Mouse (Mus musculus) T-helper 1 cell (primary cell): ENCODE measurements around the gene Fam83g.

ENCODE experiments used
- in situ Hi-C: fragments of 300-600 bp; cut with MboI, MseI; formaldehyde crosslinking; loops from one replicate; pipeline ENCODE4 v1.15.1; 2025; ENCODE audit warnings: high pct_unique_total_duplicates

Fam83g gene

DNA sequence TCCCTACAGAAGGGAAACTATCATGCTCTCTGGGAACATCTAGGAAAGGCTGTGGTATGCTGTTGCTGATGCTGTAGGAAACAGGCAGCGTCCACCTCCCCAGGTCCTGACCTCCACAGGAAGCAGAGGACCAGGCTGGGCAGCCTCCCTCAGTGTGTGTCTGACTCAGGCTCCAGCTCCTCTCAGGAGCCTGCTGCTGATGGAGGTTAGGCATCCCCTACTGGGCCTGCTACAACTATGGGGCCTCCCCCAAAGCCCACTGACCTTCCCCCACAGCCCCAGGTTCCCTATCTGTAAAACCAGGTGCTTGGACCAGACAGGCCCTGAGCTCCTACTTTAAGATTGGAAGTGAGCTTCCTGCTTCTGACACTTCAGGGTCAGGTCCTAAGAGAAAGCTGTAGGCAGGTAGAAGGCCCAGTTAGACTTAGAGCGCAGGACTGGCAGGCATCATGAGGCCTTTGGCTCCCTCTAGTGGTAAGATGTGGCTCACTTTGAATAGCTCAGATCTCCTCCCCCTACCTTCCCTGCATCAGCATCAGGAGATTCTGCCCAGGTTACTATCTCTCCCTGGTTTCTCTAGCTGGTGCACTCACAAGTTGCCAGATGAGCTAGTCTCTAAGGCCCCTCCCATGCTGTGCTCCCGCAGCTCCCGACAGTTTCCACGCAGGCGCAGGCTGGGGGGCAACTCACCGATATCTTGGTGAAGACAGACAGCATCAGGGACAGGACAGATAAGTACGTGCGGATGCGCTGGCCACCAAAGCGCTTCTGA, 30.6 kb downstream of the Fam83g start:
- in situ Hi-C loops, result loop anchor here (5.0 kb wide), 2 partner anchors 87 to 302 kb away; no protein-coding TSS in a partner anchor

DNA sequence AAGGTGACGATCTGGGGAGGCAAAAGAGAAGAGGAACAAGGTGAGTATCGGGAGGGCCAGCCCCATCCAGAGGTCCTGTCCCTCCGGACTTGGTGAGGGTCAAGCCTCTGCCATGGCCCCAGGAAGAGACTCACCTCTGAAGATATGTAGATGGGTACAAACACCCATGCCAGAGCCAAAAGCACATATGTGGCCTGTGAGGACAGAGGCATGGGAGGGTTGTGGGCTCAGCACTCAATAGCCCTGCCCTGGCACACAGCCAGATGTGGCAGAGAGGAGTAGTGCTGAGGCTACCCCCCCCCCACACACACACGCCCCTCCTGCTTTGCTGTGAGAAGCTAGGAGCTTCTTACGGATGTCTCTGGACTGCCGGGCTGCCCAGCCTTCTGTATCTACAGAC, 31.2 kb downstream of the Fam83g start:
- in situ Hi-C loops, result loop anchor here (5.0 kb wide), 2 partner anchors 88 to 303 kb away; no protein-coding TSS in a partner anchor

DNA sequence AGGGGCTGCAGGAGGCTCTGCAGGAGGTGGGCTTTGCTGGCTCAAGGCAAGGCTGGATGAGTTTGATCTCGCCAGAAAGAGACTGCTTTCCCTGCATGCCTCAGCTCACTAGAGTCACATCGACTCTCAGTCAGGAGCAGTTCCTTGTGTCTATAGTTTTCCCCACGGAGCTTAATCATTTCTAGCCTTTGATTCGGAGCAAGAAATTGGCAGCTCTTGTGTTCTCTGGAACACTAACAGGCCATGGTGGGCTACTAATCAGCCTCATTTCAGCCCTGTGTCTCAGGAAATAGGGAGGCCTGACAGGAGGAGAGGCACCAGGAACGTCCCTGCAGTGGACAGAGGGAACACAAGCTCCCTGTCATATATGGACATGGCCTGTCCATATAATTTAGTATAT, 34.1 kb downstream of the Fam83g start:
- in situ Hi-C loops, result loop anchor here (5.0 kb wide), 2 partner anchors 91 to 306 kb away; no protein-coding TSS in a partner anchor

DNA sequence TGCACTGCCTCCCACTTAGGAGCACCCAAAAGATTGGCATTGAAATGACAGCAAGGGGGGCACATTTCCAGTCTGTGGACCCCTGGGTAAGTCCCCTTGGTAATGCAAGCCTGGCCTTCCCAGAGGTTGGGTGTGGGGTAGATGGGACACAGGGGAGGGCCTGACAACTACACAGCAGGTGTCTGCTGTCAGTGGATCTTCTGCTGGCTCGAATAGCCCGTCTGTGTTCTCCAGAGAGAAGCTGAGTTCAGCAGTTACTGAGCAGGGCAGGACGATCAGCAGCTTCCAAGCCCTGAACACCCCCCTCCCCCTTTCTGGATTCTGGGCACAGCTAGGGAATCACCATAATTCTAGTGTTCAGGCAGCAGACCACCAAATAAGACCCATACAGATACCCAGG, 35.5 kb downstream of the Fam83g start:
- in situ Hi-C loops, result loop anchor here (5.0 kb wide), 2 partner anchors 92 to 307 kb away; no protein-coding TSS in a partner anchor

DNA sequence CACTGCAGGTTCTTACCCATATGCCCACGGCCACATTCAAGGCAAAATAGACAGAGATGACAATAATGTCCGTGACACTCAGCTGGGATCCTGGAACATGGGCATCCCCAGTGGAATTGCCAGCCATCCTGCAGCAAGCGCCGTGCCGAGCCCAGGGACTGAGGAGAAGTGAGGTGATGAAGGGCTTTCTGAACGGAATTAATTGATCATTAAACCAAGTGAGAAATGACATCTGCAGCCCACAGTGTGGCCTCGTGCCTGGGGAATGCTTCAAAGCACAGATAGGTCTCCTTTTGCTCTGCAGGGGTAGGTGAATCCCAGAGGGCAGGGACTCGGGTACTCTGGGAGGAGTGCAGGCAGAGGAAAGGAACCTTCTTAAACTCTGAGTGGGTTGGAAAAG, 35.9 kb downstream of the Fam83g start:
- in situ Hi-C loops, result loop anchor here (5.0 kb wide), 2 partner anchors 93 to 308 kb away; no protein-coding TSS in a partner anchor

DNA sequence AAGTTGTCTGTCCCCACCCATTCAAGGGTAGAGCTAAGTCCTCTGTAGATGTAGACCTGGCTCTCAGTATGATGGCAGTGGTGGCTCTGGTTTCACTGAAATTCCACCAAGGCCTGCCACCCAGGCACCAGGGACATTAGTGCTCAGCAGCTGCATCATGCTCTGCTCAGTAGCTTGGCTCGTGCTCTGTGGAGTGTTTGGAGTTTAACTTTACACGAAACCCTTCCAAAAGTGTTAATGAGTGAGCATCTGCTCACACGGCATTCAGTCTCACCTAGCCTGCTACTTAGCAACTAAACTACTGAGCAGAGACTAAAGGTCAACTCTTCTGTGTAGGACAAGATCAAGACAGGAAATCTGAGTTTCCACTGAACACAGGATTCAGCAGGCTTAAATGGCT, 36.7 kb downstream of the Fam83g start, which contains the start of gene Slc5a10:
Gene Slc5a10 (minus strand): TSS at position 191 of the 400 bp plus-strand sequence.
- in situ Hi-C loops, result no loop called here

DNA sequence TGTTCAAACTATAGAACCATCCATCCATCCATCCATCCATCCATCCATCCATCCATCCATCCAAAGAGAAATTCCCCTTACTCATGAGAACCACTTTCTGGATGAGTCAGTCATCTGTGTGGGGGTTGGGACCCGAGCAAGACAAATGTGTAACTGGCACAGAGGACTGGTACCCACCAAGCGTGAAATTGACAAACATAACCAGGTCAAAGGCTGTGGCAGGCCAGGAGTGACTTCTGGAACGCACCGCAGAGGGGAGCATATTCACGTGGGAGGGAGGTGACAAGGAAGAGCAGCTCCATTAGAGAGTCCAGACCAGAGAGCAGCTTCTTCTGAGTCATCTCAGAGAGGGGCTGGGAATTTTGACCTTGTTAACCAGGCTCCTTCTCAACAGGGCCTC, 38.2 kb downstream of the Fam83g start:
- in situ Hi-C loops, result no loop called here

DNA sequence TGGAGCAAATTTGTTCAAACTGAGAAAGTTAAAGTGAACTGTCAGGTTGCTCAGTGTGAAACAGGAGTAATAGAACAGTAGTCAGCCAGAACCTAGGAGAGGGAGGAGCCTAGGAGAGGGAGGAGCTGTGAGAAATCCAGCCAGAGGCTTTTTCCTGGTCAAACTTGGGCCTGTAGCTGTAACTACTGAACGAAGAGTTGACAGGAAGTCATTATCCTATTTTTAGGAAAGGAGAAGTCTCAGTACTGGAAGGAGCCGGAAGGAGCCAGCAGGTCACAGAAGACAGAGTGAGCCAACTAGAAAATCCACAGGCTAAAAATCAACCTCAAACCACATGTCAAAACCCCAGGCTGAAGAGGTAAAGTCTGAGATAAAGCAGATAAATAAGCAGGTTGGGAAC, 44.1 kb downstream of the Fam83g start:
- in situ Hi-C loops, result no loop called here

DNA sequence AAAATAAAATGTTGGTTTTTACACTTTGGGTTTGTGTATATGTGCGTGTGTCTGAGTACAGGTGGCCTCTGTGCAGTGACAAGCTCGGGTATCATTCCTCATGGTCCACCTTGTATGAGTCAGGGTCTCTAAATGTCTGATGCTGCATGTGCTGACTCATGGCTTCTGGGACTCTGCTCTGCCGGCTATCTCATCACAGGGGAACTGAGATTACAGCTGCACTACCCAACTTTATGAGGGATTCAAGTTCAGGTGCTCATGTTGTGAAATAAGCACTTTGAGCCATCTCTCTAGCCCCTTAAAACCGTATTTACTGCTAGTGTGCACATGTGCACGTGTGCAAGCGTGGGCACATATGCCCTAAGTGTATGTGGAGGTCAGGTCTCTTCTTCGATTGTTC, 48.8 kb downstream of the Fam83g start:
- in situ Hi-C loops, result no loop called here

DNA sequence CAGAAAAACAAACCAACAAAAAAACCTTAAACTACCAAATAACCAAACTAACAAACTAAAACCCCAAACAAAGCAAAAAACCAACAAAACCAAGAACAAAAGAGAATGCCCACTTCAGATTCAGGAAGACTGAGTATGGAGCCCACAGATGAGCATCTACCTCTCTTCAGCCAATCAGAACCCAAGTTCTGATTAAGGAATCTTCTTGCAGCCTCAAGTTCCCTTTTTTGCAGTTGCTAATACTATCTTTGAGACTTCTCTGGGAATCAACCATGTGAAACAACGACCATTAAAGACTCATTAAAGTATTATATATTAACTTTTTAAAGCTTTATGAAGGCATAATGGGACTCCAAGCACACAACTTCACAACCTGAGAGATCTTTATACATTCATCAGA, 53.4 kb downstream of the Fam83g start:
- in situ Hi-C loops, result no loop called here

DNA sequence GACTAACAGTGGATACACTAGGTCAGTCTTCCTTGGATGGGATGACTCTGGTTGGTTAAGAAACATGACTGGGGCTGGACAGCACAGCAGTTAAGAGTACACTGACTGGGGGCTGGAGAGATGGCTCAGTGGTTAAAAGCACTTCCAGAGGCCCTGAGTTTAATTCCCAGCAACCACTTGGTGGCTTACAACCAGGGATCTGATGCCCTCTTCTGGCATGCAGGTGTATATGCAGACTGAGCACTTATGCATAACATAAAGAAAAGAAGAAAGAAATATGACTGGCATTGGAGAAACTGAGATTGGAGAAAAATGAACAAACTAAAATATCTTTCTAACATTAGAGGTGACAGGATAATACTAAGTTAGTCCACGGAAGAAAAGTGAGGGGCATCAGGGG, 56.6 kb downstream of the Fam83g start:
- in situ Hi-C loops, result no loop called here

DNA sequence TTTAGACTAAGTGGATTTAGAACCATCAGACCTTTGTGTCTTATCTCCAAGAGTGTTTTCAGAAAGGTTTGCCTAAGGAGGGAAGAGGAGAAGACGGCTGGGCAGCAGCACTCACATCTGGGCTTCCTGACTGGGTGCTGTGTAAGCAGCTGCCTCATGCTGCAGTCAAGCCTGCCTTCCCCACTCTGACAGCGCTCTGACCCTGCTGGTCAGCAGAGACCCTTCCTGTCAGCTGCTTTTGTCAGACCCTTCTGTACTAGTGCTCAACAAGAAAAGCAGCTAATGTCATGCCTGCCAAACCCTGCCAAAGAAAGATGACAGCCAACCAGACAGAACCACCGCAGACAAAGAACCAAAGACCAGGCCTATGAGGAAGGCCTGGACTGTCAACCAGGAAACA, 59.9 kb downstream of the Fam83g start:
- in situ Hi-C loops, result no loop called here

DNA sequence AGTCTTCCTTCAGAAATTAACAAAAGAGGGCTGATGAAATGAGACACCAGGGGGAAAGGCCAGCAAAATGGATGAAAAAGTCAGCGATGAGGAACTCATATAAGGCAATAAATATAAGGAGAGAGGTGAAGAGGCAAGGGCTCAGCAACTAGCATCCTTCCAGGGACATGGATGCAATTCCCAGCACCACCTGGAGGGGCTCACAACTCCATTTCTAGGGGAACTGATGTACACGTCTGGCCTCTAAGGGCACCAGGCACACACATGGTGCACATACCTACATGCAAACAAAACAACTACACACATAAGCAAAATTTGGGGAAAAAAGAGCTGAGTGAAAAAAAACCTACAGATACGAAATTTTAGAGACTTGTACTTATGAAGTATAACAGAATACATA, 60.6 kb downstream of the Fam83g start:
- in situ Hi-C loops, result no loop called here

DNA sequence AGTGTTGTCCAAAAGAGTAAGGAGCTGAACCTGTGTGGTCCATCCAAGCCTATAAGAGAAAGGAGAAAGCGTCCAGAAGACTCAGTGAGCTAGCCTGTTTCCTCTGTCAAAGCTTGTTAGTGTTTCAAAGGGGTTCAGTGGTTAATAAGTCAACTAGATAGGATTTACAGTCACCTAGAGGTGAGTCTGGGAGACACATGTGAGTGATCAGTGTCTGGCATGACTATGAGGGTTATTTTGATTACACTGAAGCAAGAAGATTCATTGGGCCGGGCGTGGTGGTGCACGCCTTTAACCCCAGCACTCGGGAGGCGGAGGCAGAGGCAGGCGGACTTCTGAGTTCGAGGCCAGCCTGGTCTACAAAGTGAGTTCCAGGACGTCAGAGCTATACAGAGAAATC, 61.9 kb downstream of the Fam83g start:
- in situ Hi-C loops, result no loop called here

DNA sequence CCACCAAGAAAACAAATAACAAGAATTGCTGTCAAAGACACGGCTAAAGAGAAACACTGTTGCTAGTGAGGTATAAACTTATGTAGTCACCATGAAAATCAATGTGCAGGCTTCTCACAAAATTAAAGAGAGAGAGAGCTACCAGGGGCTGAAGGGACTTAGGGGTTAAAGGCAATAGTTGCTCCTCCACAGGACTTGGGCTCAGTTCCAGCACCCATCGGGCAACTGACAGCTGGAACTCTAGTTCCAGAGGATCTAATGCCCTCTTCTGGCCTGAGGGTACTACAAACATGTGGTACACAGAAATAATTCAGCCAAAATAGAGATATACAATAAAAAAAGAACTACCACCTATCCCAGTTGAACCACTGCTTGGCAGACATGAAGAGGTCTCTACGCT, 63.3 kb downstream of the Fam83g start:
- in situ Hi-C loops, result no loop called here

DNA sequence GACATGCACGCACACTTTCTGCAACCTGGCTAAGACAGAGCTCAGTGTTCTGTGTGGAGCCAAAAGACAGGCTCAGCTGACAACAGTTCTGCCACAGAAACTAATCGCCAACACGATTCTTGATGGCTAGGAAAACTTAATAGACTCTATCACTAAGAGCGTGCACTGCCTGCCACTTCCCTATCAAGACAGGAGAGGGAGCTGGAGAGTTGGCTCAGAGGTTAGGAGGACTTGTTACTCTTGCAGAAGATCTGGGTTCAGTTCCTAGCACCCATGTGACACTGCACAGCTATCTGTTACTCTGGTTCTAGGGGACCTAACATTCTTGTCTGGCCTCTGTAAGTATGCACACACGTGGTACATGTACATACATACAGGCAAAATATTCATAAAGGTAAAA, 67.7 kb downstream of the Fam83g start:
- in situ Hi-C loops, result no loop called here

DNA sequence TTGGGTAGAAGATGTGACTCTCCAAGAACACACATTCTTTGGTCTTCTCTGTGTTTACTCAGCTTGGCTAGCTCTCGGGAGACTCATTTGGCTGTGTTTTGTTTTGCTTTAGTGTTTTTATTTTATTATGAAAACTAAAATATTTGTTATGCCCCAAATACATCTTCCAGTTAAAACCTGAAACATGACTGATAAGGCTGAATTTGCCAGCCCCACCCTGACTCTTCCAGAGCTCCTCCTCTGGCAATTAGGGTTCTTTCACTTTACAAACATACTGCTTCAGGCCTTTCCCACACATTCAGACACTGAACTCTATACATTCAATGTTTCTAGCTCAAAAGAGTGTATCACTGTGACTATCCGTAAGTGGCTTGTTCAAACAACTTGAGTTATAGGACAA, 73.3 kb downstream of the Fam83g start:
- in situ Hi-C loops, result no loop called here
